In genomic region chr5:129730344-129730743, GRCm38 (mm10) we compare ENCODE assay signal across 9 mouse cellular contexts. TPM values are rescaled to one million over a fixed set of nuclear protein-coding genes. Genes with fewer than 3 reads are reported as not detected.
DNase-seq lines count a peak whose midpoint lies in the region; ATAC-seq and TF ChIP-seq lines count a peak whose summit lies in the region.
"Had no signal": no experiment of that assay in that cellular context is flagged by ENCODE, and none has a peak within 500 bp of the region (broad histone marks: within the 10 kb centered on the region; RNA-seq: fewer than 3 reads in every experiment).

No protein-coding gene starts in this region.

- H3K9ac ChIP-seq in midbrain, embryonic 14.5 days (replicated peaks; ENCODE audit: low read length) = no peak overlapping the region
- H3K9ac ChIP-seq in heart, embryonic 12.5 days = peak overlapping the region; percentile 42
- H3K9ac ChIP-seq in midbrain, postnatal 0 days (replicated peaks; ENCODE audit: low read length, poor library complexity, severe bottlenecking) = no peak overlapping the region

- ATAC-seq in midbrain, embryonic 14.5 days (ENCODE audit: low FRiP score, low TSS enrichment) = no peak
- peak; percentile 65 for ATAC-seq in heart, embryonic 12.5 days (ENCODE audit: insufficient number of reproducible peaks, low FRiP score)
- no peak for ATAC-seq in midbrain, postnatal 0 days (ENCODE audit: low FRiP score)

- no peaks in the 10 kb centered on the region for H3K9me3 ChIP-seq in midbrain, embryonic 10.5 days (replicated peaks)
- H3K9me3 ChIP-seq in midbrain, embryonic 14.5 days (ENCODE audit: control insufficient read depth, low read length) = no peaks in the 10 kb centered on the region
- no peaks in the 10 kb centered on the region for H3K9me3 ChIP-seq in heart, embryonic 12.5 days (replicated peaks)
- no peaks in the 10 kb centered on the region for H3K9me3 ChIP-seq in midbrain, postnatal 0 days (ENCODE audit: low read length)

- H3K4me3 ChIP-seq in midbrain, embryonic 10.5 days = no peak overlapping the region
- no peak overlapping the region for H3K4me3 ChIP-seq in midbrain, embryonic 14.5 days (replicated peaks; ENCODE audit: low read depth, low read length)
- H3K4me3 ChIP-seq in heart, embryonic 12.5 days = 0 out of 2 replicates have a peak overlapping the region, but pooled peaks have one; percentile 2
- H3K4me3 ChIP-seq in testis, adult 2 months (ENCODE audit: control insufficient read depth, low read depth, low read length) = no peak overlapping the region
- no peak overlapping the region for H3K4me3 ChIP-seq in midbrain, postnatal 0 days (ENCODE audit: low read depth, low read length)

- H3K36me3 ChIP-seq in midbrain, embryonic 10.5 days = peaks cover 15% of the 10 kb centered on the region; the same call in 1 of the 2 replicates
- H3K36me3 ChIP-seq in midbrain, embryonic 14.5 days (ENCODE audit: control insufficient read depth, insufficient read depth, low read length) = no peaks in the 10 kb centered on the region
- H3K36me3 ChIP-seq in heart, embryonic 12.5 days = peaks cover 15% of the 10 kb centered on the region; the same call in 1 of the 2 replicates
- H3K36me3 ChIP-seq in testis, adult 2 months (ENCODE audit: control insufficient read depth, insufficient read depth, low read length) = no peaks in the 10 kb centered on the region
- no peaks in the 10 kb centered on the region for H3K36me3 ChIP-seq in midbrain, postnatal 0 days (ENCODE audit: insufficient read depth, low read length)

- WGBS in midbrain, embryonic 10.5 days = 86% methylated on average over 11 of the region's 11 CpGs
- WGBS in midbrain, embryonic 14.5 days = 83% methylated on average over 11 of the region's 11 CpGs
- WGBS in heart, embryonic 12.5 days = 27% methylated on average over 11 of the region's 11 CpGs
- whole genome bisulfite sequencing in midbrain, postnatal 0 days = 79% methylated on average over 11 of the region's 11 CpGs

- no peak for DNase-seq in midbrain, embryonic 10.5 days (ENCODE audit: low spot score)
- DNase-seq in midbrain, embryonic 14.5 days = no peak
- DNase-seq in cerebellum, postnatal 25 days = peak; percentile 84 to 85
- peak; percentile 63 to 66 for DNase-seq in kidney, postnatal 36 days
- no peak for DNase-seq in midbrain, postnatal 0 days (ENCODE audit: low spot score)
- DNase-seq in layer of hippocampus, adult 9-10 months (ENCODE audit: low spot score) = no peak

- no peaks in the 10 kb centered on the region for H3K27me3 ChIP-seq in midbrain, embryonic 10.5 days (ENCODE audit: low read depth, poor library complexity, severe bottlenecking)
- no peaks in the 10 kb centered on the region for H3K27me3 ChIP-seq in midbrain, embryonic 14.5 days (ENCODE audit: control insufficient read depth, insufficient read depth, low read length)
- no peaks in the 10 kb centered on the region for H3K27me3 ChIP-seq in heart, embryonic 12.5 days (replicated peaks)
- no peaks in the 10 kb centered on the region for H3K27me3 ChIP-seq in testis, adult 2 months (ENCODE audit: control insufficient read depth, insufficient read depth, low read length)
- H3K27me3 ChIP-seq in midbrain, postnatal 0 days (ENCODE audit: insufficient read depth, low read length) = no peaks in the 10 kb centered on the region

- no peak for TF ChIP-seq CTCF in testis, adult 2 months (IDR thresholded peaks at IDR 0.05; ENCODE audit: control insufficient read depth, insufficient read depth, insufficient replicate concordance, low read depth, low read length)
- no peak for TF ChIP-seq CTCF in midbrain, postnatal 0 days (IDR thresholded peaks at IDR 0.05)

- no peak for TF ChIP-seq POLR2A in testis, adult 2 months (IDR thresholded peaks at IDR 0.05; ENCODE audit: control insufficient read depth, low read depth, low read length)

- H3K4me1 ChIP-seq in midbrain, embryonic 10.5 days = peaks cover 28% of the 10 kb centered on the region
- peaks cover 9% of the 10 kb centered on the region; the same call in 1 of the 2 replicates for H3K4me1 ChIP-seq in midbrain, embryonic 14.5 days (ENCODE audit: control insufficient read depth, insufficient read depth, low read length)
- peaks cover 63% of the 10 kb centered on the region for H3K4me1 ChIP-seq in heart, embryonic 12.5 days (replicated peaks)
- no peaks in the 10 kb centered on the region; the same call in none of the 2 replicates for H3K4me1 ChIP-seq in testis, adult 2 months (ENCODE audit: control insufficient read depth, insufficient read depth, low read length)
- H3K4me1 ChIP-seq in midbrain, postnatal 0 days (ENCODE audit: insufficient read depth, low read length) = peaks cover 4% of the 10 kb centered on the region; the same call in 1 of the 2 replicates

- 0 out of 2 replicates have a peak overlapping the region, but pooled peaks have one; percentile 7 for H3K27ac ChIP-seq in midbrain, embryonic 10.5 days (replicated peaks)
- H3K27ac ChIP-seq in midbrain, embryonic 14.5 days (replicated peaks; ENCODE audit: low read depth, low read length) = no peak overlapping the region
- H3K27ac ChIP-seq in heart, embryonic 12.5 days (ENCODE audit: poor library complexity, severe bottlenecking) = peak overlapping the region; percentile 91
- peak overlapping the region; percentile 54; the same call in 1 of the 2 replicates for H3K27ac ChIP-seq in testis, adult 2 months (ENCODE audit: control insufficient read depth, insufficient read depth, low read depth, low read length)
- no peak overlapping the region for H3K27ac ChIP-seq in midbrain, postnatal 0 days (ENCODE audit: low read depth, low read length)

- no peak overlapping the region for H3K4me2 ChIP-seq in midbrain, embryonic 14.5 days (ENCODE audit: low read length)
- H3K4me2 ChIP-seq in heart, embryonic 12.5 days = peak overlapping the region; percentile 58
- no peak overlapping the region for H3K4me2 ChIP-seq in midbrain, postnatal 0 days (ENCODE audit: low read depth, low read length, poor library complexity, severe bottlenecking)

RNA-seq across cellular contexts. Expression of gene Nipsnap2, which starts 5.5 kb away (rescaled TPM):
- polyA plus RNA-seq in midbrain, embryonic 10.5 days (2016; fragmentation: Nextera tagmentation; extraction: Ambion mirVana) = 76.3 and 86.3 TPM in 2 replicates
- 80.4 and 88.3 TPM in 2 replicates for polyA plus RNA-seq in midbrain, embryonic 14.5 days (2014; fragmentation: Nextera tagmentation; extraction: Ambion mirVana)
- polyA plus RNA-seq in heart, embryonic 12.5 days (2016; fragmentation: Nextera tagmentation; extraction: Ambion mirVana) = 264 and 276 TPM in 2 replicates
- polyA plus RNA-seq in testis, adult 2 months (2012; rRNA removed) = 14.8 and 15.6 TPM in 2 replicates
- 66.7 and 79.0 TPM in 2 replicates for total RNA-seq in midbrain, postnatal 0 days (2014; rRNA removed)
- polyA plus RNA-seq in midbrain, postnatal 0 days (2015; fragmentation: Nextera tagmentation; extraction: Ambion mirVana) = 108 and 109 TPM in 2 replicates

RNA-seq across cellular contexts. Expression of gene Mrps17, which starts 15.0 kb away (rescaled TPM):
- 181 and 185 TPM in 2 replicates for polyA plus RNA-seq in midbrain, embryonic 10.5 days (2016; fragmentation: Nextera tagmentation; extraction: Ambion mirVana)
- 182 and 200 TPM in 2 replicates for polyA plus RNA-seq in midbrain, embryonic 14.5 days (2014; fragmentation: Nextera tagmentation; extraction: Ambion mirVana)
- polyA plus RNA-seq in heart, embryonic 12.5 days (2016; fragmentation: Nextera tagmentation; extraction: Ambion mirVana) = 142 and 145 TPM in 2 replicates
- polyA plus RNA-seq in testis, adult 2 months (2012; rRNA removed) = 44.4 and 62.7 TPM in 2 replicates
- 124 and 163 TPM in 2 replicates for total RNA-seq in midbrain, postnatal 0 days (2014; rRNA removed)
- 161 and 176 TPM in 2 replicates for polyA plus RNA-seq in midbrain, postnatal 0 days (2015; fragmentation: Nextera tagmentation; extraction: Ambion mirVana)

RNA-seq across cellular contexts. Expression of gene Sept14, which starts 22.0 kb away (rescaled TPM):
- polyA plus RNA-seq in midbrain, embryonic 10.5 days (2016; fragmentation: Nextera tagmentation; extraction: Ambion mirVana) = not detected in 2 replicates
- not detected in 2 replicates for polyA plus RNA-seq in midbrain, embryonic 14.5 days (2014; fragmentation: Nextera tagmentation; extraction: Ambion mirVana)
- polyA plus RNA-seq in heart, embryonic 12.5 days (2016; fragmentation: Nextera tagmentation; extraction: Ambion mirVana) = not detected in 2 replicates
- polyA plus RNA-seq in testis, adult 2 months (2012; rRNA removed) = 5.7 and 10.6 TPM in 2 replicates
- not detected in 2 replicates for total RNA-seq in midbrain, postnatal 0 days (2014; rRNA removed)
- polyA plus RNA-seq in midbrain, postnatal 0 days (2015; fragmentation: Nextera tagmentation; extraction: Ambion mirVana) = not detected in 2 replicates
- polyA plus RNA-seq: limb, embryonic 11.5 days had no signal

RNA-seq across cellular contexts. Expression of gene Psph, which starts 56.9 kb away (rescaled TPM):
- polyA plus RNA-seq in midbrain, embryonic 10.5 days (2016; fragmentation: Nextera tagmentation; extraction: Ambion mirVana) = 39.7 and 45.4 TPM in 2 replicates
- polyA plus RNA-seq in midbrain, embryonic 14.5 days (2014; fragmentation: Nextera tagmentation; extraction: Ambion mirVana) = 34.0 and 36.2 TPM in 2 replicates
- 27.0 and 27.4 TPM in 2 replicates for polyA plus RNA-seq in heart, embryonic 12.5 days (2016; fragmentation: Nextera tagmentation; extraction: Ambion mirVana)
- 14.3 and 20.9 TPM in 2 replicates for polyA plus RNA-seq in testis, adult 2 months (2012; rRNA removed)
- 18.5 and 33.1 TPM in 2 replicates for total RNA-seq in midbrain, postnatal 0 days (2014; rRNA removed)
- polyA plus RNA-seq in midbrain, postnatal 0 days (2015; fragmentation: Nextera tagmentation; extraction: Ambion mirVana) = 40.3 and 42.0 TPM in 2 replicates

Comparison
In these comparisons a context has a peak if more than half of its experiments do, and no peak if none do; other contexts are left out.
1. H3K27ac ChIP-seq: peak in midbrain, embryonic 10.5 days (single experiment), heart, embryonic 12.5 days (single experiment) and testis, adult 2 months (single experiment); none in midbrain, embryonic 14.5 days (single experiment) and midbrain, postnatal 0 days (single experiment).
2. DNase-seq: peak in cerebellum, postnatal 25 days (2 of 2) and kidney, postnatal 36 days (2 of 2); none in midbrain, embryonic 10.5 days (single experiment), midbrain, embryonic 14.5 days (single experiment), midbrain, postnatal 0 days (single experiment) and layer of hippocampus, adult 9-10 months (single experiment).